Mouse (Mus musculus) yolk sac, embryonic 10.5 days (tissue): ENCODE data around the gene 1810043G02Rik.
"Not testable (repeated sequence)": the region's sequence is repeated elsewhere in the genome, so short reads cannot be mapped to it uniquely, and the experiment has no call there.

Source experiments
- DNase-seq: peaks from one replicate; pipeline ENCODE4 v3.0.0-alpha.2; 2017; ENCODE audit warnings: low spot score

Gene 1810043G02Rik

DNA sequence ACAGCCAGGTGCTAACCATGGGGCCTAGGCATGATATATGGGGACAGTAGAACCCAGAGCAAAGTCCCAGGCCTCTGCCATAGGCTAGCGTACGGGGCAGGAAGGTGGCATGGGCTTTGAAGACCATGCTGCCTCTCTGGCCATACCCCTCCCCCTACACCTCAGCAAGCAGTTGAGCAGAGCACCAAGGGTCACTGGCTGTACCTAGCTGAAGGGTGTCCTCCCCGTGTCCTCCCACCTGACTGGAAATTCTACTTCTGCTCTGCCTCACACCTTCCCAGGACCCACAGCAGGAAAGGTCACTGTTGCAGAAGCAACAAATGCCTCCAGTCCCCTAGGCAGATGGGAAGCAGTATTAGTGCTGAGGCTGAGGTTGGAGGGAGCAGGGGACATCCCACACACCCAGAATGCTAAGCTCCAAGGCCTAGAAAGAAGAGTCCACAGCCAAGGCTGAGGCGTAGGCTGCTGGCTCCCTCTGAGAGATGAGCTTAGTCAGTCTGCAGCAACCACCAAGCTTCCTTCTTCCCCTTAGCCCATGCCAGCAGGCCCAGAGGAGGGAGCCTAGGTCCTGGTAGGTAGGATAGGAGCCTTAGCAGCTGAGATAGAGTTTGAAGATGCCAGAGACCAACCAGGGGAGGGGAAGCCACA lies 27.6 kb downstream of the 1810043G02Rik start:
- no peak for DNase-seq

DNA sequence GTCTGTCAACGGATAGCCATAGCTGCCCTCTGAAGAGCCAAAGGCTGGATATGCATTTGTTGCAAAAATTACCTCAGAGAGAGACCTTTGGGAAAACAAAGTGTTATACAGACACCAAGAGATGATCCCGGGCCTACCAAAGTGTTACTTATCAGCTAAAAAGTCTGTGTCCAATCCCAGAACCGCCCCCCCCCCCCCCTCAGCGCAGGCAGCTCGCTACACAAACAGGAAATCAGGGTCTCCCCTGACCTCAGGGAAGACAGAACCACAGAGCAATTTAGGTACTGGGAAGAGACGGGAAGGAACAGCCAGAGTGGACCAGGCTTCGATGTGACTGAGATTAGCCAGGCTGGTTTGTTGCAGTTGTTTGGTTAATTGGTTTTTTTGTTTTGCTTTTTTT lies 28.9 kb downstream of the 1810043G02Rik start:
- DNase-seq = no peak

DNA sequence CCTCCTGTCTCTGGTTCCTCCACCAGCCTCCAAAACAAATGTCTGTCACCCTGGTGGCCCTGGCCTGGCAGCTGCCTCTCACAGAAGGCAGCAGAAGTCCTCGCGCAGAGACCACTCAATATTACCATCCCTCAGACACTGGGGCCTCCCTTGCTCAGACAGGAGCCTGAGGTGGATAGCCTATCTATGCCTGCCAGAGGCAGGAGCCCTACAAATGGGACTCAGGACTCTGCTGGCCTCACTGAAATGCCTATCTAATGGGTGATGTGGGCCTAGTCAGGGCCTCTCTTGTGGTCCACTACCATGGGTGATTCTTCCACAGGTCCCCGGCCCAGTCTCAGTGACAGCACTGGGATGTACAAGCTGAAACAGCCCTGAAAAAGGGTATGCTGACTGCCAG lies 29.8 kb downstream of the 1810043G02Rik start:
- no peak for DNase-seq

DNA sequence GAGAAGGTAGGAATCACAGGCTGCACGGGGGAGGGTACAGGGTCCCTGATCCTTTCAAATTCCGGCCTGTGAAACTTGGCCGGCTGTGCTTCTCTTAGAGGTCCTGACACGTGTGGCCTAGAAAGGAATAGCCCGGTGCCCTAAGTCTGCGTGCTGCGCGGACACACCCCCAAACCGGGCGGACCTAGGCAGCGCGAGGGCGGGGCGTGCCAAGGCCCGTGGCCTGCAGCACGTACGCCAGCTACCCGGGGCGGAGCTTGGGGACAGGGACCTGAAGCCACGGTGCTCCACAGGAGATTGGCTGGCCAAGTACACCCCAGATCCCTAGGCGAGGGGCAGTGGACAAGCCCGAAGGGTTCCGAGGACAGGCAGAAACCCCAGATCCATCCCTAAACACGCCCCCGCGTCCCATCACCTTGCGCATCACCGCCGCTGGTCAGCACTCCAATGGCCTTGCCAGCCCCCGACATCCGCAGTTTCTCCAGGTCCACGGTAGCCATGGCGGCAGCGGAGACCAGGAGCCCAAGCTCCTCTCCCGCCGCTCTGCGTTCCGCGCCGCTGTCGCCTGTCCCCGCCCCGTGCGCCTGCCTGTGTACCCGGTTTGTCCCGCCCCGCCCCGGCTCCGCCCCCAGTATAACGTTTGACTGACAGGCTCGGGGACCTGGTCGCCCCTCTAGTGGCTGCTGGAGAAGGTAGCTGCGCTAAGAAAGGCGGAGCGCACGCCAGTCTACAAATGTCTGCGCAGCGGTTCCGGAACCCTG lies 31.0 kb downstream of the 1810043G02Rik start:
- peak; percentile 98 for DNase-seq

DNA sequence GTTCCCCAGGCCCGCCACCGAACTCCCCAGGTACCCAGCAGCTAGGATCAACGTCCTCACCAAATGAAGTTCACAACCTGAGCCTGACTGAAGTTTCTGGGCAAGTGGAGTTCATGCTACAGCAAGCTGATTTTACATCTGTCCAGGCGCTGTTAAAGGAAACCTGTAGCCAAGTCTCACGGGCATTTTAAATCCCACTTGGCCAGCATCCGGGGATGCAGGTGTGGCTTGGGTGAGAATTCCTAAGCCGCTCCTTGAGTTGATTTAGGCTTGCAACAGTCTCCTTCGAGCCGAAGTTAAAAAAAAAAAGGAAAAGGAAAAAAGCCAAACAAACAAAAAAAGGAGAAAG lies 31.6 kb downstream of the 1810043G02Rik start, which contains the start of gene Pfkl:
Pfkl (minus strand) TSS at position 139 of the 349 bp plus-strand sequence.
- DNase-seq = no peak

DNA sequence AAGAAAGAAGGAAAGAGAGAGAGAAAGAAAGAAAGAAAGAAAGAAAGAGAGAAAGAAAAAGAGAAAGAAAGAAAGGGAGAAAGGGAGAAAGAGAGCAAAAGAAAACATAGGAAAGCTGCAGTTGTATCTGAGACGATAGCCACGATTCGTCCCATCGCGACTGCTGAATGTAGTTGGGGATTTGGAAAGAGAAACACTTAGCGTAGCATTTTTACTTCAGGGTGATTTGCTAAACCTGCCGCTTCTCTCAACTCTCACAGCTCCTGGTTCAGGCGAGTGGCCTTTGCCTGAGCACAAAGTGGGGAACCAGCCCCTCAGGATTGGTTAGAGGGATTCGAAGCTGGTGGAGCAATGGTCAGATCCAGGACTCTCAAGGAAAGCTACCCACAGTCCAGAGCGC lies 32.0 kb downstream of the 1810043G02Rik start:
- DNase-seq = no peak

DNA sequence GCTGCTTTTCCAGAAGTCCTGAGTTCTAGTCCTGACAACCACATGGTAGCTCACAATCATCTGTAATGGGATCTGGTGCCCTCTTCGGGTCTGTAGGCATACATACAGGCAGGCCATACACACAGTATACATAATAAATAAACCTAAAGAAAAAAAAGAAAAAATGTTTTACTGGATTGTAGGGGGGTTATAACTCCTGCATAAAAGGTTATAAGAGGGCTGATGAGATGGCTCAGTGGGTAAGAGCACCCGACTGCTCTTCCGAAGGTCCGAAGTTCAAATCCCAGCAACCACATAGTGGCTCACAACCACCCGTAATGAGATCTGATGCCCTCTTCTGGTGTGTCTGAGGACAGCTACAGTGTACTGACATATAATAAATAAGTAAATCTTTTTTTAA lies 32.8 kb downstream of the 1810043G02Rik start:
- DNase-seq = not testable (repeated sequence)

DNA sequence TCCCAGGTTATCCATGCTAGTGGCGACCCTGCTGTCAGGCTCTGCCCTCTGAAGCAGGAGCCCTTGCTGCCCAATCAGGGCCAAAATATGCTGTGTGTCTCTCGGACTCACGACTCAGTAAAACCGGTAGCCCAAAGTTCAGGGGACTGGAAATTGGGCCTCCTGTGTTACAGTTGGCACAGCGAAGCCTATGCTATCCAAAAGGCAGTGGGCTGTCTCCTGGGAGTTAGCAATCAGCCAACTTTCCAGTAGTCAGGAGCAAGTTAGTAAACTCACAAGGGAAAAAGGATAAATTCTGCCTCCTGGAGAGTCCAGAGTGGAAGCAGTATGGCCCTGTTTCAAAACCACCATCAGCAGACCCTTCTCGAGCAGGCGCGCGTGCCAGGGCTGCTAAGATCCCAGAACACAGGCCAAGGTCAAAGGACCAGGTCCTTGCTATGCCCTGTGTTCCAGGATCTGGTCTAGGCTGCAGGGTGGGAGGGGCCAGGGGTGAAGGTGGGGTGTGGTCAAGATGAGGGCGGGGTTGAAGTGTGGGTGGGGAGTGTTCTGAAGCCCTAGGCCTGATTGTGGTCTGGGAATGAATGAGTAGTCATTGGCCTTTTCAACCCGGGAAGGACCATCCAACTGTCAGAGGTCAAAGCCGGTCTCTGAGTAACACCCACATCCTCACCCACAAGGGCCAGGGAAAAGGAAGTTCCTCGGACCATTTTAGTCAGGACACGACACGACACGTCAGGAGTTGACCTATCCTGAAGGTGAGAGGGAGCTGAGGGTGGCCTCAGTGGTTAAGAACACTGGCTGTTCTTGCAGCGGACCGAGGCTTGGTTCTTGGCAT lies 34.6 kb downstream of the 1810043G02Rik start:
- no peak for DNase-seq

DNA sequence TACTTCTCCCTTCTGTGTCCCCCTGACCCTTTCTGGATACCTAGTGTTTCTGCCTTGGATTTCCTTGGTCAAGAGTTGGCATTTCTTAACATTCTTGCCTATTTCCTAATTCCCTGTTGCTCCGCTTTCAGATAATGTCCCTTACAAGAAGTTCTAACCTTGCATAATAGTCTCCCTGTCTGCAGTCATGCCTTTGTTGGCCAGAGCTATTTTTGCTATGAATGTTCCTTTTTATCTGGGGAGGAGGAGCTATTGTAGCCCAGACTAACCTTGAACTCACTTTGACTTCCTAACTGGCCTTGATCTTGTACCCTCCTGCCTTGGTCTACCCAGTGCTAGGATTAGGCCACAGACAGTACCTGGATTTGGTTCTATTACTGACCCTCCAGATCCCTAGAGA lies 37.2 kb downstream of the 1810043G02Rik start:
- DNase-seq = no peak

DNA sequence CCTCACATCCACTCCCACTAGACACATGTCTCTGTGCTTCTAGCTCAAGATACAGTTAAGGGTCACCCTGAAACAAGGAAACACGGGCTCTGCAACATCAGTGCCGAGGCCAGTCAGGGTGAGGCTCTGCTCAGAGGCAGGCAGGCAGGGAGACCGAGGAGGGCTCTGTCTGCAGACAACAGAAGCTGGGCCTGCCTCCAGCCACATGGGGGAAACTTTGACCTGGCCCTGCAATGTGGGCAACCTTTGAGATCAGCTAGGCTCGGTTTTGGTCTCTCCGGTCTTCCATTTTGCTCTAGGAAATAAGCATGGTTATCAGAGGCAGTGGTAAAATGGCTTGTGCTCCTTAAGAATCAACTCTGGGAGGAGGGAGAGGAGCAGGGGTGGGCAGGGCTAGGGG lies 38.0 kb downstream of the 1810043G02Rik start:
- DNase-seq = no peak

DNA sequence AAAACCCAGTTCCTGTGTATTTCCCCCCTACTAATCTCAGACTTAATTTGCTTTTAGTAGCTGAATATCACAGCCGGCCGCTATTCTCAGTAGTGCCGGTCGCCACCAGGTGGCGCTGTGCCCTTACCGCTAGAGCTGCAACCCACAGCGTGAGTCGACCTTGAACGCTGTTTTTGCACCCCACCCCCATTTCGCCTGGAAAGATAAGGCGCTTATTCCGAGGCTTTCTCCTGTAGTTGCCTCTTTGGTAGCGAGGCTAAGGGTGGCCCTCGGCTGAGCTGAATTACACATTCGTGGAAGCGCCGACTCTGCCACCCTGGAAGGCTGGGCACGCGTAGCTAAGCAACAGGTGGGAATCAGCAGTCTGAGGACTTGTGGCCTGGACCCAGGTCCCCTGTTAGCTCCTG lies 40.5 kb downstream of the 1810043G02Rik start:
- peak; percentile 69 for DNase-seq

DNA sequence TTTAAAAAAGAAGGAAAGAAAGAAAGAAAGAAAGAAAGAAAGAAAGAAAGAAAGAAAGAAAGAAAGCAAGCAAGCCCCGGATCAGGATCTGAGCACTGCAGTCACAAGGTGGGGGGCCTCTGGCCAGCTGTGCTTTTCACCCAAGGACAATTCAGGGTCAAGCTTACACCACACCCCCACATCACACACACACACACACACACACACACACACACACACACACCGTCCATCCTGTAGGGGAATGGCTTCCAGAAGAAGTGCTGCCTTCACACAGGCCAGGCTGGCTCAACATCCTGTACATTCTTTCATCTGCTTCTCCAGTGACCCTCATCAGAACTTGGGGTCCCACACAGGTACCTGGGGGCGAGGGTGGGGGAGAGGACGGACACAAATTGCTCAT lies 41.0 kb downstream of the 1810043G02Rik start:
- no peak for DNase-seq

DNA sequence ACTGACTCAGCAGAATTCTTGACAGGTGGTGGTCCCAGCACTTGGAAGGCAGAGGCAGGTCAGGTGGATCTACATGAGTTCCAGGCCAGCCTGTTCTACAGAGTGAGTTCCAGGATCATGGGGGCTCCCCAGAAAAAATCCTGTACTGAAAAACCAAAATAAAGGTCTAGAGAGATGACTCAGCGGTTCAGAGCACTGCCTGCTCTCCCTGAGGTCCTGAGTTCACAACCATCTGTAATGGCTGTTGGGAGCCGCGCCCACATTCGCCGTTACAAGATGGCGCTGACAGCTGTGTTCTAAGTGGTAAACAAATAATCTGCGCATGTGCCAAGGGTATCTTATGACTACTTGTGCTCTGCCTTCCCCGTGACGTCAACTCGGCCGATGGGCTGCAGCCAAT lies 41.7 kb downstream of the 1810043G02Rik start:
- not testable (repeated sequence) for DNase-seq

DNA sequence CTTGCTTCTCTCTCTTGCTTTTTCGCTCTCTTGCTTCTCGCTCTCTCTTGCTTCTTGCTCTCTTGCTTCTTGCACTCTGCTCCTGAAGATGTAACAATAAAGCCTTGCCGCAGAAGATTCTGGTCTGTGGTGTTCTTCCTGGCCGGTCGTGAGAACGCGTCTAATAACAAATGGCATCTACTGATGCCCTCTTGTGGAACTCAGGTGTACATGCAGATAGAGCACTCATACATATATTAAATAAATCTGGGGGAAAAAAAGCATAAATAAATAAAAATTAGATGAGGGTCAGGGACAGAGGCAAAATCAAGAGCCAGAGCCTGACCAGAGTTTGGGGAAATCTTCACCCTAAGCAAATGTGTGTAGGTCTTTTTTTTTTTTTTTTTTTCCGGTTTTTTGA lies 47.1 kb downstream of the 1810043G02Rik start:
- DNase-seq = not testable (repeated sequence)

DNA sequence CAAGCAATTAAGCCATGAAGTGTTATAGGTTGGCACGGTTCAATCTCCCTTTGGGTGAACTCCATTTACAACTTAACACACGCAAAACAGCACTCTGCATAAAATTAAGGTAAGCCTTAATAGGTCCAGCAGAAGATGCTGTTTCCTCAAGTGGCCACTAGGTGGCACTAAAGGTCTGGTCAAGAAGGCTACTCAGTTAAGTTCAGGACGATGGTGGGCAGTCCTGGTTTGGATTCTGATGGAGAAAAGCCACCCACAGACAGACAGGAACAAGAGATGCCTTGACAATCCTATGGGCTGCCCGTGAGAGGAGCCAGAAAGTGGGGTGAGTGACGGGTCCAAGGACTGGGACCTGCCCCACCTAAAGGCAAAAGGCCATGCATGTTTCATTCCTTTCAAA lies 49.8 kb downstream of the 1810043G02Rik start:
- DNase-seq = peak; percentile 53

DNA sequence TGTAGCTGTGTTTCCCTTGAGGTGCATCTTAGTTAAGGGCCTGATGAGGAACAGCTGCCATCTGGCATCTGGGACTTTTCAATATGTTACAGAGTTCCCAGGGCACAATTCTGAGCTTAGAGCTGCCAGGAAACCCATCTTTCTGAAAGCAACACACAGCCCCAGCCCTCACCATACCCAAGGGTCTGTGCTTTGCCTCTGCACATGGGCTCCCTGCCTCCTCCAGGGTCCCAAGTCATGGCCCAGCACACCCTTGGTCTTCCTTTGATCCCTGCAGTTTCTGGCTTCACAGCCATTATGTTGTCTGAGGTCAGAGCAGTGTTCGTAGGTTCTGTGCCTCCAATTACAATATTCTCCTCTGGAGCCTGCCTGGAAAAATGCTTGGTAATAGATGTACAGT lies 50.8 kb downstream of the 1810043G02Rik start:
- DNase-seq = no peak

DNA sequence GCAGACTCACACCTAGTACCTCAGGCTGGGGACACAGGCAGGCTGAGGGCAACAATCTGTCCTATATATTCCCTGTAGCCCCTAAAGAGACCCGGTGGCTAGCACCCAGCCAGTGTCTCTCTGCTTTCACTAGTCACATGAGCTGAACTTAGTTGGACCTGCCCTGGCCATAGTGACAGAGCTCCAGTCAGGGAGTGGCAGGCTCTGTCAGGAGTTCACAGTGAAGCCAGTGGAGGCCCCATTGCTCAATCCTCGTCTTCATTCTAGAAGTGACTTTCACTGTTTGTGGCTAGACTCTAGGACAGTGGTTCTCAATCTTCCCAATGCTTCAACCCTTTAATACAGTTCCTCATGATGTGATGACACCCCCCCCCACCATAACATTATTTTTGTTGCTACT lies 53.7 kb downstream of the 1810043G02Rik start:
- DNase-seq = no peak
